Mouse (Mus musculus): ENCODE results near the gene 1700001P01Rik. TPM values are rescaled to one million over a fixed set of nuclear protein-coding genes. Genes with fewer than 3 reads are reported as not detected.

The 1700001P01Rik gene
- polyA plus RNA-seq, 2 experiments = 0.08 TPM; not detected in 1

DNA sequence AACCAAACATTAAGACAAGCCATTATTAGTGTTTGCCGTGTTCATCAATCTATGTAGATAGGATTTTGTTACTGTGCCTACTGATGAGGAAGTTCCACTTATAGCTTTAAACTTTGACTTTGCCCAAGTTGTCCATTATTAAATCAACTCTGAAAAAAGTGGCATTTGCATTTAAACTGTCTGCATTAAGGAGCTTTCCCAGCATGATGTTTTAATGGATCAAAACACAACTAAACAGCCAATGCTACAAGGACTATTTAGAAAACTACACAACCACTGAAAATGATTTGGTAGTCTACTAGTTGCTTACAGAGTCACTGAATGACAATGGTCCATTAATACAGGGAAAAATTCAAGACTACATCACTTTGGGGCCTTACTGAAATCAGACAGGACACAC is 3.2 kb upstream of the 1700001P01Rik start:
- no peak for DNase-seq (ENCODE audit: low read depth in 3 of 3, low spot score in 3 of 3)
- H3K36me3 ChIP-seq (replicated peaks; ENCODE audit: control insufficient read depth, insufficient read depth, low read depth) = peaks cover 38% of the 10 kb centered on the region
- H3K4me2 ChIP-seq (ENCODE audit: low read depth) = peak overlapping the region; percentile 33

DNA sequence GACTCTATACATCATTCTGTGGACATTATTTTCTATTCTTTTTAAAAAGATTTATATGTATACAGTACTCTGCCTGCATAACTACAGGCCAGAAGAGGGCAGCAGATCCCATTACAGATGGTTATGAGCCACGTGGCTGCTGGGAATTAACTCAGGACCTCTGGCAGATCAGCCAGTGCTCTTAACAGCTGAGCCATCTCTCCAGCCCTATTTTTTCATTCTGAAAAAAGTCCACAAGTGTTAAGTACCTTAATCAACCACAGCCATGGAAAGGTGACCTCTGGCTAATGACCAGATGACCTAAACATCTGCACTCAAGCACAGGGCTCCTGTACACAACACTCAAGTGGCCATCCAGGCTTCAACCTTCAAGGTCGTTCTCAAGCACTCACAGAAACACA is 1.4 kb upstream of the 1700001P01Rik start:
- peaks cover 38% of the 10 kb centered on the region for H3K36me3 ChIP-seq (replicated peaks; ENCODE audit: control insufficient read depth, insufficient read depth, low read depth)

More for the DNA sequence above, 3.2 kb upstream of the 1700001P01Rik start:
- no peak for ATAC-seq (ENCODE audit: insufficient read depth)
- Histone ChIP-seq H3K9ac (replicated peaks) (no peak overlapping the region; the same call in 1 of the 2 replicates), H3K27ac (no peak overlapping the region), H3K9me3 (ENCODE audit: control insufficient read depth, low read length) (no peaks in the 10 kb centered on the region), H3K4me1 (replicated peaks; ENCODE audit: control insufficient read depth in 2 of 2, insufficient read depth in 2 of 2, low read length in 1 of 2) (peaks cover 7 to 11% of the 10 kb centered on the region in 2 experiments), H3K4me3 (ENCODE audit: insufficient read depth in 1 of 2, low read depth in 2 of 2, low read length in 2 of 2) (peak overlapping the region in 1 of 2 experiments; percentile 8; a peak in 1 of 4 replicates), H3K27me3 (ENCODE audit: control insufficient read depth, insufficient read depth, low read length) (no peaks in the 10 kb centered on the region)
- 80% methylated on average over 1 of the region's 1 CpGs for WGBS (ENCODE audit: insufficient replicate concordance)
- TF ChIP-seq CTCF (IDR thresholded peaks at IDR 0.05; ENCODE audit: low read depth) = no peak
- TF ChIP-seq EP300 (IDR thresholded peaks at IDR 0.05; ENCODE audit: low read depth) = no peak

DNA sequence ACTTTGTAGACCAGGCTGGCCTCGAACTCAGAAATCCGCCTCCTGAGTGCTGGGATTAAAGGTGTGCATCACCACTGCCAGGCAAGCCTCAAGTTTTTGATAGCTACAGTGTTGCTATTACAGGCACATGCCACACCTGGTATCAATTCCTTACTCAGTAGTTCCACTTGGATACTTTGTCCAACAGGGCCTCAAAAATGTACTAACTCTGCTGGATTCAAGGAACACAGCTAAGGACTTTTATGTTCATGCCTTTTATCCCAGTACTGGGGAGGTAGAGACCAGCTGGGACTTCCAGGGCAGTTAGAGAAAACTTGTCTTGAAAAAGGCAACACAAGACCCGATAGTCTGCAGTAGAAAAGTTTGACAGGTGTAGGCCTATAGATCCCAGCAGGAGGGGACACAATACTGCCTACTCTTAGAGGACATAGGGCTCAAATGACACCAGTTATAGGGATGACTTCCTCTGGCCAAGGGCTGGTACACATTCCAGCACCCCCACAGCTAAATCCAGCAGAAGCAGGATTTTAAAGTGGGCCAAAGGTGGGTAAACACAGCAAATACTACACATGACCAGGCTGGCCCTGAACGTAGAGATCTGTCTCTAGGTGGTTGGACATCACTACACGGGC is 895 bp upstream of the 1700001P01Rik start:
- ATAC-seq (ENCODE audit: insufficient read depth) (peak; percentile 42; the same call in 1 of the 2 replicates), DNase-seq (ENCODE audit: low read depth in 3 of 3, low spot score in 3 of 3) (no peak)
- Histone ChIP-seq H3K27ac (no peak overlapping the region), H3K36me3 (replicated peaks; ENCODE audit: control insufficient read depth, insufficient read depth, low read depth) (peaks cover 38% of the 10 kb centered on the region), H3K27me3 (ENCODE audit: control insufficient read depth, insufficient read depth, low read length) (no peaks in the 10 kb centered on the region), H3K9me3 (ENCODE audit: control insufficient read depth, low read length) (no peaks in the 10 kb centered on the region), H3K9ac (replicated peaks) (no peak overlapping the region), H3K4me2 (ENCODE audit: low read depth) (no peak overlapping the region), H3K4me3 (ENCODE audit: insufficient read depth in 1 of 2, low read depth in 2 of 2, low read length in 2 of 2) (no peak overlapping the region), H3K4me1 (replicated peaks; ENCODE audit: control insufficient read depth in 2 of 2, insufficient read depth in 2 of 2, low read length in 1 of 2) (peaks cover 7 to 11% of the 10 kb centered on the region in 2 experiments)
- TF ChIP-seq EP300 (IDR thresholded peaks at IDR 0.05; ENCODE audit: low read depth) = no peak
- TF ChIP-seq CTCF (IDR thresholded peaks at IDR 0.05; ENCODE audit: low read depth) = no peak
- WGBS (ENCODE audit: insufficient replicate concordance) = 51% methylated on average over 5 of the region's 5 CpGs

More for the DNA sequence above, 1.4 kb upstream of the 1700001P01Rik start:
- no peak overlapping the region for H3K4me2 ChIP-seq (ENCODE audit: low read depth)
- H3K27me3 ChIP-seq (ENCODE audit: control insufficient read depth, insufficient read depth, low read length) = no peaks in the 10 kb centered on the region
- peak; percentile 54 for TF ChIP-seq CTCF (IDR thresholded peaks at IDR 0.05; ENCODE audit: low read depth)
- TF ChIP-seq EP300 (IDR thresholded peaks at IDR 0.05; ENCODE audit: low read depth) = no peak
- DNase-seq (ENCODE audit: low read depth in 3 of 3, low spot score in 3 of 3) (no peak), ATAC-seq (ENCODE audit: insufficient read depth) (peak; percentile 22; the same call in 1 of the 2 replicates)
- H3K4me3 ChIP-seq (ENCODE audit: insufficient read depth in 1 of 2, low read depth in 2 of 2, low read length in 2 of 2) = no peak overlapping the region
- H3K4me1 ChIP-seq (replicated peaks; ENCODE audit: control insufficient read depth in 2 of 2, insufficient read depth in 2 of 2, low read length in 1 of 2) = peaks cover 7 to 11% of the 10 kb centered on the region in 2 experiments
- WGBS (ENCODE audit: insufficient replicate concordance) = 39% methylated on average over 2 of the region's 2 CpGs
- H3K9me3 ChIP-seq (ENCODE audit: control insufficient read depth, low read length) = no peaks in the 10 kb centered on the region
- no peak overlapping the region for H3K9ac ChIP-seq (replicated peaks)
- H3K27ac ChIP-seq = no peak overlapping the region

DNA sequence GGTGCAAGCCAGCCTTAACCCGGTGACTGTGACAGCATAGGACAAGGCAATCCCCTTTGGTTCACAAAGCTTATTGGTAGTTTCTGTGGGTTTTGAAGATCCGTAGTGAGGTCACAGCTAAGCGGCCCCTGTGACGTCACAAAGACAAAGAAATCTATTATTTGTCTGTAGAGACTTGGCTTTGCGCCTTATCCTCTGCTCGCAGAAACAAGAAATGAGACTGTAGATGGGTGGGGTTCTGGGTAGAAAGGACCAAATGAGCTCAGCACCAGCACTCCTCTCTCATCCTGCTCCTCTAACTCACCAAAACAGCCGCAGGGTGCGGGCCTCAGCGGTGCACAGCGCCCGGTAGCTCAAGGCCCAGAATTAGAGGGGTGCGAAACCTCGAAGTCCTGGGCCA is 532 bp downstream of the 1700001P01Rik start:
- Histone ChIP-seq H3K27me3 (ENCODE audit: control insufficient read depth, insufficient read depth, low read length) (no peaks in the 10 kb centered on the region), H3K36me3 (replicated peaks; ENCODE audit: control insufficient read depth, insufficient read depth, low read depth) (peaks cover 29% of the 10 kb centered on the region), H3K4me2 (ENCODE audit: low read depth) (no peak overlapping the region), H3K9me3 (ENCODE audit: control insufficient read depth, low read length) (no peaks in the 10 kb centered on the region), H3K4me1 (replicated peaks; ENCODE audit: control insufficient read depth in 2 of 2, insufficient read depth in 2 of 2, low read length in 1 of 2) (peaks cover 4 to 7% of the 10 kb centered on the region in 2 experiments; a peak in 3 of 4 replicates), H3K27ac (no peak overlapping the region), H3K9ac (replicated peaks) (no peak overlapping the region), H3K4me3 (ENCODE audit: insufficient read depth in 1 of 2, low read depth in 2 of 2, low read length in 2 of 2) (no peak overlapping the region)
- TF ChIP-seq CTCF (IDR thresholded peaks at IDR 0.05; ENCODE audit: low read depth) (no peak), EP300 (IDR thresholded peaks at IDR 0.05; ENCODE audit: low read depth) (no peak)
- DNase-seq (ENCODE audit: low read depth in 3 of 3, low spot score in 3 of 3) (no peak), ATAC-seq (ENCODE audit: insufficient read depth) (no peak)
- WGBS (ENCODE audit: insufficient replicate concordance) = 75% methylated on average over 13 of the region's 13 CpGs

DNA sequence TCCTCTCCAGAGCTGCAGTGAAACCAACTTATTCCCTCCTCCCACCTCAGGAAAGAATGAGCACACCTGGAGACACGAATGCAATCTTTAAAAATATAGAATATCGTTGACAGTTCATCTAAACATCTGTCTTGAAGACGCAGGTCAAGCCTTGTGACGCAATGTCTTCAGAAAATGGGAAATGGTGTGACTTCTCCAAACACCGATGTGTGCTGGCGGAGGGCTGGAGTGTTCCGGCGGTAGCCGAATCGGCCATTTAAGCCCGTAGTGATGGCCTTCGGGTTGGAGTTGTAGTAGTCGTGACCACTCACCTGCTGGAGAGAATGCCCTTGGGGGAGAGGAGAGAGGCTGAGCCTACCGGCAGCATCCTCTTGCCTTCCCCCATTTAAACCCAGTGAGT is 4.3 kb downstream of the 1700001P01Rik start:
- H3K27ac ChIP-seq = no peak overlapping the region
- no peaks in the 10 kb centered on the region for H3K36me3 ChIP-seq (replicated peaks; ENCODE audit: control insufficient read depth, insufficient read depth, low read depth)
- ATAC-seq (ENCODE audit: insufficient read depth) = no peak
- H3K9ac ChIP-seq (replicated peaks) = no peak overlapping the region
- 62% methylated on average over 14 of the region's 14 CpGs for WGBS (ENCODE audit: insufficient replicate concordance)
- H3K4me1 ChIP-seq (replicated peaks; ENCODE audit: control insufficient read depth in 2 of 2, insufficient read depth in 2 of 2, low read length in 1 of 2) = peaks cover 4 to 5% of the 10 kb centered on the region in 2 experiments; a peak in 2 of 4 replicates
- no peak overlapping the region for H3K4me3 ChIP-seq (ENCODE audit: insufficient read depth in 1 of 2, low read depth in 2 of 2, low read length in 2 of 2)
- TF ChIP-seq CTCF (IDR thresholded peaks at IDR 0.05; ENCODE audit: low read depth) (no peak), EP300 (IDR thresholded peaks at IDR 0.05; ENCODE audit: low read depth) (no peak)
- no peak for DNase-seq (ENCODE audit: low read depth in 3 of 3, low spot score in 3 of 3)
- H3K27me3 ChIP-seq (ENCODE audit: control insufficient read depth, insufficient read depth, low read length) = no peaks in the 10 kb centered on the region
- H3K4me2 ChIP-seq (ENCODE audit: low read depth) = no peak overlapping the region
- H3K9me3 ChIP-seq (ENCODE audit: control insufficient read depth, low read length) = no peaks in the 10 kb centered on the region

Data from liver, embryonic 14.5 days (tissue).